Mouse (Mus musculus) neutrophil, adult 83 days (primary cell): Measurements from ENCODE around the gene Wdr37. TPM values are rescaled to one million over a fixed set of nuclear protein-coding genes. Genes with fewer than 3 reads are reported as not detected.

ENCODE experiments used
- total RNA-seq, 2 experiments: library from RNA; stranded (reverse); gene quantifications; one replicate each; pipeline ENCODE4 v1.2.4; 2023

Gene Wdr37
- 10 to 100 TPM; 46.7 to 48.9 TPM for total RNA-seq

DNA sequence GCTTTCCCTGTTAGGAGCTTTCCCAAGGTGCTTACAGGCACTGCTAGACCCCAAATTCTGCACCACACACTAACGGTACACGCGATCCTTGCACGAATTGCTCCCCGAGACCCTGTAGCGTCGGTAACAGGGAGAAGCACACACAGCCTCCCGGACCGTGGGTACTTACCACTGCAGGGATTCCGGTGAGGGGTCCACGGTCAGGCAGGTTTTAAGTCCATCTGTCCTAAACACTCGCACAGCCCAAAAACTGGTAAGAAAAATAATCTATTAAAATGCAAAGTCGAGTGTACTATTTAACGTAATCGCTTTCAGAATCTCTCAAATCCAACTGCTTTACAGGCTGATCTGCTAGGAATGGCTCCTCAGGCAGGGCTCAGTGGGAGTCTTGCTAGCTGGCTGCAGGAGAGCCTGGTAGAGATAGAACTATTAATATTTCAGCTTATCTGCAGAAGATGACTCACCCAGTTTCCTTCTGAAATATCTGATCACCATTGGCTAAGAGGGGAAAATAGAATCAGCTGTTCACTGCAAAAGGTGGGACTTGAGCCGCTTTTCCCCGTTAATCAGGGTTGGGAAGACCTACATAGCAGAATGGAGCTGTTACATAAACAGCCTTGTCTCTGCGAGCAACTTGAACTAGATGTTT lies at the start of gene Wdr37:
Gene Wdr37 (minus strand): TSS at position 596 of the 649 bp plus-strand sequence.

DNA sequence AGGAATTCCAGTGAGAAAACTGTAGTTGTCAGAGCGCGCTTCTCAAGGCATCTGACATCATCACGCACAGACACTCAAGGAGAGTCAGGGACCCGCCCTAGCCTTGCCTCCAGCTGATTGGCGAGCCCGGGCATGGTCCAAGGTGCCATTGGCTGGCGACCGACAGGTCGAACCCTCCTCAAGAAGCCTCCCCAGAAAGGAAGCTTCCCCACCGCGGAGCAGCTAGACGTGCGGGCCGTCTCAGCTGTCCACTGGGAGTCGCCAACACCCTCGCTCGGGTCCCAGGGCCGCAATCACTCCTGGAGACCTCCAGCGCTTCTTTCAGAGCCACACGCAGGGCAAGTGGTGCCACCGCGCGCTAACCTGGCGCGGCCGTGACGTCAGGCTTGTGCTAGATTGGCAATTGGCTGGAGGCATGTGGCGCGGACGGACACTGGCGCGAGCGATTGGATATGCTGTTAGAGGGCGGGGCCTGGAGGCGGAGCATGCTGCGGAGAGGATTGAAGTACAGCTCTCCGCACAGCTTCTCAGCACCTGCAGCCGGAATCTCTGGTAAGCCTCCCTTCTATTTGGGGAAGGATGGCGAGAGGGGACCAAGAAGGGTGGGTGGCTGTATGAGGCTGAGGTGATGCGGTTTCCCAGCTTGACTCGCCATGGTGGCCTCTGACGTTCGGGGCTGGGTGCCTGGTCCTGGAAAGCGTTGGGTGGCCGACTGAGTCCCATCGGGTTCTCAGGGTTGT lies 13.9 kb upstream of the Wdr37 start, which contains the start of gene Idi1:
Gene Idi1 (plus strand): TSS at position 57 of the 740 bp plus-strand sequence.

Other genes with a start within 250 kb of the Wdr37 start
- 10 to 100 TPM; 13.2 to 13.9 TPM for gene Idi1, start 13.6 kb upstream of the Wdr37 start, total RNA-seq
- not detected for gene Gm9745, start 76.3 kb upstream of the Wdr37 start, total RNA-seq
- not detected for gene Idi2, start 81.0 kb upstream of the Wdr37 start, total RNA-seq
- gene Gtpbp4, start 124.2 kb upstream of the Wdr37 start, total RNA-seq: 10 to 100 TPM; 23.6 to 25.0 TPM
- 100 to 1,000 TPM; 112 to 118 TPM for gene Larp4b, start 222.0 kb upstream of the Wdr37 start, total RNA-seq